Mouse (Mus musculus) mature B cell (primary cell): ENCODE results near the gene Dnah8.

ENCODE experiments used
- in situ Hi-C: fragments of 300-500 bp; cut with MboI; formaldehyde crosslinking; loops from 2 replicates; pipeline ENCODE4 v1.14.3; 2019

The Dnah8 gene

DNA sequence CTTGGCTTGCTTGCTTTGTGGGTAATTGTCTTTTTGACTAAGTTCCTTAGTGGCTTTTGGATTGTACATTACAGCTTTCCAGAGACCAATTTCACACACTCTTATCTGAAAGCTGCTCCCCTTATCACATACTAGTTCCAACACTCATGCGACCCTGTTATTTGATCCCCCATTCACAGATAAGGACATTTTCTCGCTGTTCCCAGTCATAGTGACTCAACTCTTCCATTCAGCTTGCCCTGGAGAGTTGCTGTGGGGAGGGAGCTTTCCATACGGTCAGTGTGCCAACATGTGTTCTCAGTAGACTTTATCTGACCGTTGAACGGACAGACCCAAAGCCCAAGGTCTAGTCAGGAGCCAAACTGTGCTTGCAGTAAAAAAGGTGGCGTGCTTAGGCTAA lies 197.0 kb downstream of the Dnah8 start:
- in situ Hi-C loops: no loop called here

DNA sequence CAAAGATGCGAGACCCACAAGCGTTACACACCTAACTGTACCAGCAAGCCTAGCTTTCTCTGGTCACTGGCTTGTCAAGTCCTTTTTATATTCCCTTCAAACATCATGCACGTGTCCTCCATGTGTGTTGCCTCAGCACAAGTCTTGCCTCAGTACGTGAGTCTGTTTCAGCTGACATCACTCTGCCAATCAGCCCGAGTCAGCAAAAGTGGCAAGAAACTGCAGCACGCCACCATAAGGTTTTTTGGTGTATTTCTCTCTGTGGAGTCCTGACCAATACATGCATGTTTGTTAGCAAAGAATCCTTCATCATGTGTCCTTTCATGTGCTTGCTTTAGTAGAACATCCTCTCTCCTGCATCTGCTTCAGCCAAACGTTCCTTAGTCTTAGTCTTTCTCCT lies 200.3 kb downstream of the Dnah8 start:
- in situ Hi-C loops: no loop called here

DNA sequence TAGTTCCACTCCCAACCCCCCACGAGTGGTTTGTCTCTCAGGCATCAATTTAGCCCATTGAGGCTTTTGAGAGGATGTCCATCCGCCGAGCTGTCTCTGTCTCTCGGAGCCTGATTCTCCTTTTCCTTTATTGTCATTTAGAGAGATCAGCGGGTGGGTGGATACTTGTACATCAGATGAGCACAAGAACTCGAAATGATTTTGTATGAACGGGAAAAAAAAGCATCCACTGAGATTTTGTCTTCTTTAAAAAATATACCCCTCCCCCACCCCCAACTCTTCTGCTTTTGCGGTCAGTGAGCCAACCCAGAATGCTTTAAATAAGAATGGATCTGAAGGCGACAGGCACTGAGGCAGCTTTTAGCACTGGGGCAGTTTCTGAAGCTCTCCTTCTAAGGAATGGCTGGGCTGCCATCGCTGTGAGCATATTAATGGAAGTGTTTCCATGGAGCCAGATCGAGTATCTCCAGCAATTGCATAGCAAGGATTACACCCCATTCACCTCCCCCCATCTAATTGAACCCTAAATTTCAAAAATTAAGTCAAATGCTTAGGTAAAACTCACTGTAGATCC lies 201.7 kb downstream of the Dnah8 start:
- in situ Hi-C loops: no loop called here

DNA sequence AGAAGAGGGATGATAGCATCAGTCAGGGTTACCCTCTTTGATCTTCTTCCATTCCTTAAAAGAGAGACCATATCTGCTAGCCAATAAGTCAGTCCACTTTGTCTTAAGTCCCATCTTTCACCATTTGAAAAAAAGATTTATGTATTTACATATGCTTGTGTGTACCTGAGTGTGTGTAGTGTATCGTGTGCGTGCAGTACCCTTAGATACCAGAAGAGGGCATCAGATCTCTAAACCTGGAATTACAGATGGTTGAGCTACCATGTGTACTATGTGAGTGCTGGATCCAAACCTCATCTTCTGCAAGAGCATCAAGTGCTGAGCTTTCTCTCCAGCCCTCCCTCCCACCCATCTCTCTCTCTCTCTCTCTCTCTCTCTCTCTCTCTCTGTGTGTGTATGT lies 207.0 kb downstream of the Dnah8 start:
- in situ Hi-C loops: no loop called here

DNA sequence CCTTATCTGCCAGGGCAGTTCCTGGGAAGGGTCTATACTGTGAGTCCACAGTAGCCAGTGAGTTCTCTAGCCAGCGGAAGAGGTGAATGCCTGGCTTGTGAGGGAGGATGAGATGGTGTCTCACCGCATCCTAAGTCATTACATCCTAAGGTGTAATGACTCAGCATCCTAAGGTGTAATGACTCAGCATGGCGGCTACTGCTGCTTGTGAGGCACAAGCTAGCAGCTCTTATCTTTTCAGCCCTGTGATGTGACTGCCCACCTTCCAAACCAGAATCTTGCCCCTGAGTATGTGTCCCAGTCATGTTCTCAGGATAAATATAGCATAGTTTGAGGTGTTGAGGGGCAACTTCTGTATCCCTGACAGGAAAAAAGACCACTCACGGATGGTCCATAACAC lies 211.3 kb downstream of the Dnah8 start:
- in situ Hi-C loops: no loop called here

DNA sequence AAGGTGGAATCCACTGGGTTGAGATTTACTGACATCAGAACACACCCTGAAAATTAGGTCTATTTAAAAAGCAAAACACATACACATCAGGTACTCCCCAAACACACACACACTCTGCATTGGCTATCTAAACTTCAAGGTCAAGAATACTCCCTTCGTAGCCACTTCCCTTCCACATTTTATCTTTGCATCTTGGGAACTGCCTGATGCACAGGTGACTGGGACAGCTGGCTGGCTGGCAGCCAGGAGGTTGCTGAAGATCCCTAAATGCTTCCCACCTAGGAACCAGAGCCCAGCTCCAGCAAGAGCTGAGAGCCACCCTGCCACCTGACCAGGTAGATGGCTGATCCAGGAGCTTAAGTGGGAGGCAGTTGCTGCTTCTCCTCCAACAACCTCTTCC lies 212.9 kb downstream of the Dnah8 start:
- in situ Hi-C loops: no loop called here

DNA sequence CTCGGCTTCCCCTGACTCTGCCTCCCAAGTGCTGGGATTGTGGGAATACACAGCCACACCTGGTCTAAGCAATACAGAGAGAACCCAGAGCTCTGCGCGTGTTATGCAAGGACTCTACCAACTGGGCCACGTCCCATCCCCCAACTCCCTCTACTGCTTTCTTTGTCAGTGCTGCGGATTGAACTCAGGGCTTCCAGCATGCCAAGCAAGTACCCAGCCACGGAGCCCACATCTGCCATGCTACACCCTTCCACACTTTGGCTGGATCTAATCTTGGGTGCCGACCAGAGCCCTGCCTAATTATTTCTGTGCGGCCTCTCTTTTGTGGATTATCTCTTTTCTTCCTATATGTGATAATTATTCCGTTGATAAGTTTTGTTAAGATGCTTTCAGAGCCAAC lies 215.9 kb downstream of the Dnah8 start:
- in situ Hi-C loops: no loop called here

DNA sequence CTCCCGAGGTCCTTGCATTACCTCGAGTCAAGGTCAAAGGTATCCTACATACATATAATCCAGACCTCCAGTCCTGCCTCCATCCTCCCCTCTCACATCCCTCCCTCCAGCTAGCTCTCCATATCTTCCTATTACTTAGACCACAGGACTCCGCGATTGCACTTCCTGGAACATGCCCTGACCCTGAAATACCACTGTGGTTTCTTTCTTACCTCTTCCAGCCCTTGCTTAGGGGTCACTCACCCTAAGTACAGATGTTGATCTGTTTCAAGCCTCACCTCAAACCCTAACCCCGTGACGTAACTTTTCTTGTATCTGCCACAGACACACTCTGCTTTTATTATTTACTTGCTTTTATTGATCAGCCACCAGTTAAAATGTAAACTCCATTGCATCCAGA lies 218.2 kb downstream of the Dnah8 start:
- in situ Hi-C loops: no loop called here

DNA sequence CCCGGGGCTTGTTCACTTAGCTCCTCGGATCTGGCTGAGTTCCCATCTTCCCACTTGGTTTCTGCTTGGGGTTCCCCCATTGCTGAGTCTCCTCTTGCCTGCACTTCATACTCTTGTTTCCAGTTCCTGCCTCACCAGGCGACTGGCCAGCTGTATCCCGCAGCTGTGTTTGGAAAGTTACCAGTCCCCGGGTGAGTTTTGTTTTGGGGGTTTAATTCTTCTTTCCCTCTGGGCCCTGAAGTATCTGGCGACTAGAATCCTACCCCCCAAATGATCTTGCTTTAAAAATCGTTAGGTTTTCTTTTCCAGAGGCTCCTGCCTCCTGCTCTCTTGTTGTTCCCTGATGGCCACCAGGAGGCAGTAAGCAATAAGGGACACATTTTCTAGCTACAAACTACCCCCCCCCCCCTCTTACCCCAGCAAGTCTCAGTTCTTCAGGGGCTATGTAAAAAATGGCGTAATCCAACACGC lies 220.2 kb downstream of the Dnah8 start:
- in situ Hi-C loops: no loop called here

DNA sequence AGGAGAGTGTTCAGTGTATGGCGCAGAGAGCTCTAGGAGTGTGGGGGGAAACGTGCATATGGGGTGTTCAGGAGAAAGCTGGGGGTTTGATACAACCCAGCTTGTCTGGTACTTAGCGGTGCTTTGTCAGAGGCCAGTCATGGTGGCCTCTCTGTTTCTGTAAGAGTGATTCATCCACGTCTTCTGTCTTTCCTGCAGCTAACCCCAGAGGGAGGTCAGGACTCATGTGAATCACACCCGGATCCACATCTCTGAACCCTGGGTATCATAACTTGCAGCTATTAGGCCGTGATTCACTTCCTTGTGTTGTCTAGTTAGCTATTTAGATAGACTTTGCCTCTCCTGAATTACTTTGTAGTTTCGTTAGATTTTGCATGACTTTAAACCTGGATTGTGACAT lies 223.3 kb downstream of the Dnah8 start:
- in situ Hi-C loops: no loop called here

DNA sequence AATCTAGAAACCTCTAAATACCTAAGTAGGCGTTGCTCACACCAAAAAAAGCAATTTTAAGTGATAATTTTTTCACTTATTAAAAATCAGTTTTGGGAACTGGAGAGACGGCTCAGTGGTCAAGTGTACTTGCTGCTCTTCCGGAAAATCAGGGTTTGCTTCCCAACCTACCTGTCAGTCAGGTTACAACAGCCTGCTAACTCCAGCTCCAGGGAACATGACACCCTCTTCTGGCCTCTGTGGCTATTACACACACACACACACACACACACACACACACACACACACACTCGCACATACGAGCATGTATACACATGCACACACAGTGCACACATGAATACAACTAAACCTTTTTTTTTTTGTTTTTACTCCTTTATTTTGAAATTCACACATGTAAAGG lies 223.9 kb downstream of the Dnah8 start:
- in situ Hi-C loops: no loop called here

DNA sequence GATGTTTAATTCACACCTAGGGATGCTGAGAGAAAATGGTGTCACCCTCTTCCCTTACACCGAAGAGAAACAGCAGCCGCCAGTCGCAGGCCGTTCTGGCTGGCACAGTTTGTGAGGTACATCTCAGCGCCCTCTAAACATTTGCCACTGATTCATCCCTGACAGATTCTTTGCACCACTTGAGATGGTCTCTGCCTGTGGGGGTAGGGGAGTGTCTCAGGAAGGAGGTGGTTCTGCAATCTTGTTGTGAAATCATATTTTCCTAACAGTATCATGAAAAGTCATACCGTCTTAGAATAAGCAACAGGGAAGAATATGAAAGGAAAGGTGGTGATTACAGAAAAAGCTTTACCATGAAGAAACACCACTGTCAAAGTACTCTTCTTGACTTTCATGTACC lies 224.7 kb downstream of the Dnah8 start:
- in situ Hi-C loops: no loop called here

DNA sequence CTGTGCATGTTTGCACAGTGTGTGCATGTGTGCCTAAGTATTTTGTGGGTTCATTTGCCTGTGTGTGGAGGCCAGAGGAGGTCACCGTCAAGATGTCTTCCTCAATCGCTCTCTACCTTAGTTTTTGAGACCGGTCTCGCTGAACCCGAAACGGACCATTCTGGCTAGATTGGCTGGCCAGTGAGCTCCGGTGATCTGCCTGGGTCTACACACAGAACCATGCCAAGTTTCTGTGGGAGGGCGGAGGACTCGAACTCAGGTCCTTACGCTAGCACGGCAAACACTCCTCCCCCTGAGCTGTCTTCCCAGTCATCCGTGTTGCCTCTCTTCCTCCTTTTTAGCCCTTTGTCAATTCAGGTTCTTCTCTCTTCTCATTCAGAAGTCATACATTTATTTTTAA lies 225.7 kb downstream of the Dnah8 start:
- in situ Hi-C loops: no loop called here

DNA sequence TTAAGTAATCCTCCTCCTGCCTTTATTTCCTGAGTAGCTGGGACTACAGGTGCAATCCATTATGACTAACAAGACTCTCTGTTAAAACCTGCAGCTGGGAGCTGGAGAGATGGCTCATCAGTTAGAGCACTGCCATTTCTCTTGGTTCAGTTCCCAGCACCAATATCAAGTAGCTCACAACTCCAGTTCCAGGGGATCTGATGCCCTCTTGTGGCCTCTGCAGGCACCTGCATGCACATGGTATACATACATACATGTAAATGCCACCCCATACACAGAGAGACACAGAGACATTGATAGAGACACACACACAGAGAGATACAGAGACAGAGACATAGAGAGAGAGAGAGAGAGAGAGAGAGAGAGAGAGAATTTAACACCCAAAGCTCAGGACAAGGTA lies 228.2 kb downstream of the Dnah8 start:
- in situ Hi-C loops: no loop called here

DNA sequence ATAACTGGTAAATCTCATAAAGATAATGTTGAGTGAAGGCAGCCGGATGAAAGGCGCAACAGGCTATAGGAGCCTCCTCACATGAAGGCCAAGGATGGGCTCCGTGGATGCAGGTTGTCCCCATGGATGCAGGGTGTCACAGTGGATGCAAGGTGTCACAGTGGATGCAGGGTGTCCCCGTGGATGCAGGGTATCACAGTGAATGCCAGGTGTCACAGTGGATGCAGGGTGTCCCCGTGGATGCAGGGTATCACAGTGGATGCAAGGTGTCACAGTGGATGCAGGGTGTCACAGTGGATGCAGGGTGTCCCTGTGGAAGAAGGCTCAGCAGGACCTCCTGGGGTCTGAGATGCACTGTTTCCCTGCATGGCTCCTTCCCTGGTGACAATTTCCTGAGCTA lies 233.2 kb downstream of the Dnah8 start:
- in situ Hi-C loops: no loop called here

DNA sequence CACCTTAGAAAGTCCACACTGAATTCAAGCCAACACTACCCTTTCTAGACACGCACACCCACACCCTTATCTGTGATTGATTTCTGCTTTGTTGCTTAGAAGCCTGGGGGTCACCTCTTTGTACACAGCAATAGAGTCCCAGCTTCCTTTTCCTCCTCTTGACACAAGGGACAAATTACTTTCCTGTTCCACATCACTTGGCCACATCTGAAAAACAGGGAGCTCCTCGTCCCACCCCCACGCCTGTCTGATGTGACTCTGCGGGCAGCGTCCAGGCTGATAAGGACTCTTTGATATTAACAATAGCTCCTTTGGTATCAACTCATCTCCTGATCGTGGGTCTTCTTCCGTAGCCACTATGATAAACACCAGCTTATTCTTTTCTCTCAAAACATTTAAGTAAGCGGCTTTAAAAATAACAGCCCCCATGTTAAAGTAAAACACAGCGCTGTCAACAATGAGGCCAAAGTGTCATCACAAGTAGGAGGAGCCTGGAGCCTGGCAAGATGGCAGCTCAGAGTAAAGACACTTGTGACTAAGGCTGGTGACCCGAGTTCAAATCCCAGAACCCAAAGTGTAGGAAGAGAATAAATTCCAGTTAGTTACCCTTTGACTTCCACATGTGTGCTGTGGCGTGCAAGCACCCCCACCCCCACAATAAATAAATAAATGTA lies 234.6 kb downstream of the Dnah8 start:
- in situ Hi-C loops: no loop called here

DNA sequence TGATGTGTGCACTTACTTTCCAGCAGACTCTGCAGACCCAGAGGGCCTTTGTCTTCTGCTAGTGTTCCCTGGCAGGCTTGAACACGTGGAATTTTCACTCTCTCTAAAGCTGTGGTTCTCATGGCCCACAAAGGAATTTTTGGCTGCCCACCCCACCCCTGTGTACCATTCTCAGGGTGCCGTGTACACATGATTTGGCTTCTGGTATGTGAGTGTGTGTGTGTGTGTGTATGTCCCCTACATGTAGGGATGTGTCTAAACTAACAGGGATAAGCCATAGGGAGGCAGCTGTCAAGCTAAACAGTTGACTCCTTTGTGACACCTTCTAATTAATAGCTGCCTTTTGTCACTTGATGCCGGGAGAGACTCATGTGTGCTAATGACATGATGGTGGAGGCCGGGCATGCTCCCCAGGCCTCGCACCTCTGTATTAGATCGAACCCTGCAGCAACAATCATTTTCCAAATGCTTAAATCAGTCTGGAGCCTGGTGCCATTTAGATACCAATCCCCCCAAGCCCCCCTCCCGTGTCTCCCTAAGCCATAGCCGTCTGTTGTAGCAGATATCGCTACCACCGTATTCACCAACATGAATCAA lies 235.9 kb downstream of the Dnah8 start:
- in situ Hi-C loops: no loop called here

DNA sequence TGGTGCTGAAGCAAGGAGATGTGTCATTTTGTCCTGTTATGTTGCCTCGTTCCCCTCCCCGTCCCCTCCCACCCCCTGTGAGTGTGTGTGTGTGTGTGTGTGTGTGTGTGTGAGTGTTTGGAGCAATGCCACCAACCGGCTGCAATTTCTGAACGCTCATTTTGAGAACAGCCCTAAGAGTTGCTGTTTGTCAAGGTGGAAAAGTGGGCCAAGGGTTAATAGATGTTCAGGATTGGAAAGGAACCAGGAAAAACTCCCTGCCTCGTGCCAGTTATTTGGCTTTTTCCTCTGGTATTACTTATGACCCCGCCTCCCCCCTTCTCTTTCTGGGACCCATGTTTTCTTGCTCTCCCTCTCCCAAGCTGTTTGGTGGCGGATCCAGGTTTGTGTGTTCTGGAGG lies 236.5 kb downstream of the Dnah8 start:
- in situ Hi-C loops: no loop called here

DNA sequence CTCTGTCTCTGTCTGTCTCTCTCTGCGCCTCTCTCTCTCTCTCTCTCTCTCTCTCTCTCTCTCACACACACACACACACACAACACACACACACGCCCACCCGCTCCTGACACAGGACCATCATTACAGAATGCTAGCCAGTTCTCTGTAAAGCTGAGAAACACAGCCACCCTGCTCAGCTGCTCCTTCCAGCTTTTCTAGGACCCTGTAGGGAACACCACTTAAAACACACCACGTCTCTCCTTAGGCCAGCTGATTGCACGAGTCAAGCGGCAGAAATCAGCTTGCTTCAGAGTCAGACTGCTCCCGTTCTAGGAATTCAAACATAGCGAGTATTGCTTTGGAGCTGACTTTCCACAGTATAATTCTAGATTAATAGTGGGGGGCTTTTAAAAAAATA lies 242.1 kb downstream of the Dnah8 start:
- in situ Hi-C loops: no loop called here

DNA sequence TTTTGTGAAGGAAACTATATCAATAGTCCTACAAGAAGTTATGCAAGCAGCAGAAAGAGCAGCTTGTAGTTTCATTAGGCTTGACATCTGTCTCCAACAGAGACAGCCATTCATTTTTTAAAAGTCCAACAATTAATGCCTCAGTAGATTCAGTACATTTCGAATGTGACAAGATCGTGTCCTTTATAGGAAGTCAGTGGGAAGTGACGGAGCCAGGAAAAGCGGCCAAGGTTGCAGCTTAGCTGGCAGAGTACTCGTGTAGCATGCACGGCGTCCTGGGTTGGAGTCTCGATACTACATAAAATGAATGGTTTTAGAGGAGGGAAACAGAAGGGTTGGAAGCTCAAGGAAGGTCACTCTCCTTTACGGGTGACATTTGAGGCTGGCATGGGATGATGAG lies 242.8 kb downstream of the Dnah8 start:
- in situ Hi-C loops: no loop called here

DNA sequence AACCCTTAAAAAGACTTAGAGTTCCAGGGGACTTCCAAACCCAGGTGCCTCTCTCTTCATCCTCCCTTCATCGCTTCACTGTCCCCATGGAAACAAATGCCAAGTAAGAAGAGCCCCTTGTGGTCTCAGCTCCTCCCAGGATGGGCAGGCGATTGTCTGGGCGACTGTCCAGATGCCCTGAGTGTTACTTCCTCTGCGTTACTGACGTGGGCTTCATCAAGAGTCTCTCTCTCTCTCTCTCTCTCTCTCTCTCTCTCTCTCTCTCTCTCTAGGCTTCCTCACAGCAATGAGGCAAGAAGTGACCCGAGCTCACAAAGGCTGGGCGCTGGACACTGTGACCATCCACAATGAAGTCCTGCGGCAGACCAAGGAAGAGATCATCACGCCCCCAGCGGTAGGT lies 246.9 kb downstream of the Dnah8 start:
- in situ Hi-C loops: no loop called here

DNA sequence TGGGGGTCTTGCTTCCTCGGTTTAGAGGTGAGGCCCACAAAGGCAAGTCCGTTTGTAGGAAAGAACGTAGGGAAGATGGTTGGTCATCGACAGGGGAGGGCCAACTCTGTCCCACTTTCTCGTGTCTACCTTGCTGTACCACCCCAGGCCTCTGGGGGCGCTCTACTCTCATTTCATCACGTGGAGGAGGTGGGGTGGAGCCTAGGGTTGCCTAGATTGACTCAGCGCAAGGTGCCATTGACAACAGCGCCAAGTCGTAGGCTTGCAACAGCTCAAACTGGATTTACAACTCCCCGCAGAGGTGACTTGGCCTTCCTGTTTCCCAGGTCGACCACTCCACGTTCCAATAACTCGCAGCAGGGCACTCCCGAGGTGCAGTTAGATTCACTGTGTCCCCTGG lies 250.1 kb downstream of the Dnah8 start:
- in situ Hi-C loops: no loop called here

DNA sequence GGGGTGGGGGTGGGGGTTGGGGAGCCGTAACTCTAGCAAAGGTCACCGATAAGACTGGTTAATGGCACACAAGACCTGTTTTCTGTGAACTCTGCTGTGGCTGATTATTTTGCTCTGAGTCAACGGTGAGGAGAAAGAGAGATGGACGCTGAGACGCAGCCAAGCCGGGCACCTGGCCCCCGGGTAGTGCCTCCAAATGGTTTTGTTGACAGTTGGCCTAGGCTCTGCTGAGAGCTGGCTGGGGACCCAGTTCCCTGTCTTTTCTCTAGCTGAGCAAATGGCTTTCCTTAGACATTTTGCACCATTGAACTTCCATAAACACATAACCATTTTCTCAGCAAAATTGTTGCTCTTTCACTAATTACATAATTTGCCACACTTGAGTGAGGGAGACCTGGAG lies 253.3 kb downstream of the Dnah8 start:
- in situ Hi-C loops: no loop called here

DNA sequence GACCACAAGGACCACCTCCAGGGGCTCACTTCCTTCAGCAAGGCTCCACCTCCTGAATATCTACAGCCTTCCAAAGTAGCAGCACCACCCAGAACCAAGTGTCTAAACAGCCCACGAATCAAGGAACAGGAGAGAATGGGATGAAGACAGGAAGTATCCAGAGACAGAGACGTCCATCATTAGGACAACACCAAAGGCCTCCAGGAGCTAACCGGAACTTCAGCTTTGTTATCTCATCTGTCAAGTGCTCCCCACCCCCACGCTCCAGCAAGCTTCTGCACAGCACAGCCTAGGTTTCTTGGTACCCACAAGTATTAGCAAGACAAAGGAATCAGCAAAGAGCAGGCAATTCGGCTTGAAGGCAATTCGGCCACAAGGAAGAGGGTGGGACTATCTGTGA lies 254.5 kb downstream of the Dnah8 start:
- in situ Hi-C loops: no loop called here
